Mouse (Mus musculus): Measurements from ENCODE around the gene Tnni1. TPM values are rescaled to one million over a fixed set of nuclear protein-coding genes. Genes with fewer than 3 reads are reported as not detected.
A peak's percentile ranks its signal among the peaks of the same experiment; 100 is the strongest.

Gene Tnni1
- polyA plus RNA-seq, 1 experiment from 2014 or later = 8.3 TPM

DNA sequence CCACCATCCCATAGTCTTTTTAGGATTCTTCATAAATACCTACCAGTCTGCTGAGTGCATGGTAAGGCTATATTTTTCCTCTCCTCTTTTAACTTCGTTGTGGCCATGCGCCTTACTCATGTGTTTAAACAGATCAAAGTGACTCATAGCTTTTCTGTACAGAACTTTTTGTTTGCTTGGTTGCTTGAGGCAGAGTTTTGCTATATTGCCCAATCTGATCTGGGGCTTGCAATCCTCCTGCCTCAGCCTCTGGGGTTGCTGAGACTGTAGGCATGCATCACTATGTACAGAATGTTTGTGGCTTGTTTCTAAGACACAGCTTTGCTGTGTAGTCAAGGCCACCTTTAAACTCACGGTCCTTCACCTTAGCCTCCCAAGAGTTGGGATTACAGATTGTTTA lies 23.3 kb upstream of the Tnni1 start:
- no peaks in the 10 kb centered on the region for H3K9me3 ChIP-seq
- H3K36me3 ChIP-seq = peaks cover 5% of the 10 kb centered on the region; the same call in 1 of the 2 replicates
- H3K27me3 ChIP-seq (replicated peaks) = no peaks in the 10 kb centered on the region
- 78% methylated on average over 3 of the region's 3 CpGs for WGBS
- H3K27ac ChIP-seq = no peak overlapping the region
- H3K9ac ChIP-seq = no peak overlapping the region
- H3K4me3 ChIP-seq (replicated peaks) = no peak overlapping the region
- no peaks in the 10 kb centered on the region for H3K4me1 ChIP-seq (replicated peaks)
- no peak for ATAC-seq
- no peak overlapping the region for H3K4me2 ChIP-seq (replicated peaks)

DNA sequence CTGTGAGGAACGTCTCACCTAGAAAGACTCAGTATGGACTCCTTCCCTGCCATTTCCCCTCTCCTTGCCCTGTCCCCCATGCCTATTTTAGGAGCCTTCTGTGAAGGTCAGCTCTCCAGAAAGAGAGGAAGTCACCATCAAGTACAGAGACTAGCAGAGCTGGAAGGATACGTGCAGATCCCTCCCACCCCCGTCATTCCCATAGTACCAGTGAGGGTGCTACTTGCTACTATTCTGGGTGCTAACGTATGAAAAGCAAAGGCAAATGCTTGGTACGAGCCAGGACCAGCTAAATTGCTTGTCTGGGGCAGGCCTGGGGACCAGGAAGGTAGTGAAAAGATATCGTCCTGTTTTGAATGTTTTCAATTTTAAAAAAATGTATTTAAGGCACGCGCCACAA lies 21.9 kb upstream of the Tnni1 start:
- Histone ChIP-seq H3K36me3 (no peaks in the 10 kb centered on the region), H3K9me3 (no peaks in the 10 kb centered on the region), H3K27ac (no peak overlapping the region), H3K4me1 (replicated peaks) (no peaks in the 10 kb centered on the region), H3K4me3 (replicated peaks) (no peak overlapping the region), H3K4me2 (replicated peaks) (no peak overlapping the region), H3K9ac (no peak overlapping the region), H3K27me3 (replicated peaks) (no peaks in the 10 kb centered on the region)
- WGBS = 74% methylated on average over 8 of the region's 8 CpGs
- no peak for ATAC-seq

DNA sequence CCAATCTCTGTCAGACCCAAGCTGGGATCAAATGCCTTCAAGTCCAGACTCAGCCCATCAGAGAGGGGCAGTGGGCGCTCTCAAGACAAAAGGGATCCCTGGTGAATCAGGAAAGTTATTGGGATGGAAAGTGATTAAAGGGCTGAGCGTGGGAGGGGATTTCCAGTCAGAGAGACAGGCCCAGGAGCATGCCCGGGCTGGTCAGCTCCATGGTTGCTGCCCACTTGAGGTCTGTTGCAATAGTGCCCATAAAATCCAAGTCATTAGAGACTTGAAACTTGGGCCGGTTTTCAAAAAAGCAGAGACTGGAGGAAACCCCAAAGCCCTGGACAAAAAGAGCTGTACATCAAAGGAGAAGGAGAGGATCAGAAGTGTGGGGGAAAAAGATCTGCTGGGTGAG lies 19.5 kb upstream of the Tnni1 start:
- Histone ChIP-seq H3K4me2 (replicated peaks) (no peak overlapping the region), H3K4me3 (replicated peaks) (no peak overlapping the region), H3K36me3 (no peaks in the 10 kb centered on the region), H3K27ac (no peak overlapping the region), H3K9me3 (no peaks in the 10 kb centered on the region), H3K27me3 (replicated peaks) (no peaks in the 10 kb centered on the region), H3K9ac (no peak overlapping the region), H3K4me1 (replicated peaks) (no peaks in the 10 kb centered on the region)
- ATAC-seq = no peak
- WGBS = 77% methylated on average over 4 of the region's 4 CpGs

DNA sequence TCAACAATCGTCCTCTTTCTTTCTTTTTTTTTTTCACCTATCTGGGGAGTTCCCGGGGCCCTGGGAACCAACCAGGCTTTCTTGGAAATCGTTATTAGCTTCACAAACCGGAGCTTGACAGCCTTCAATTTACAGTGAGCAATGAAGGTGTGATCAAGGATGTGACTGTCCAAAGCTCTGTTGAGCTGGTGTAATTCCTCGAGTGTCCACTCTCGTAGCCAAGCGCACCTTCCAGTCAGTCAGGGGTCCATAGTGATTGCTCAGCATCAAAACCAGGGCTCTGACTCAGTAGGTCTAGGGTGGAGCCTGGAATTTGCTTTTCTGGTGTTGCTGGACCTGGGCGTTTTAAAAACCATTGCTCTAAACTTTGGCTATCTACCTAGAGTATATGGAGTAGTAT lies 19.0 kb upstream of the Tnni1 start:
- no peak overlapping the region for H3K4me3 ChIP-seq (replicated peaks)
- 64% methylated on average over 8 of the region's 8 CpGs for WGBS
- ATAC-seq = no peak
- H3K27ac ChIP-seq = no peak overlapping the region
- H3K27me3 ChIP-seq (replicated peaks) = no peaks in the 10 kb centered on the region
- peaks cover 1% of the 10 kb centered on the region for H3K4me1 ChIP-seq (replicated peaks)
- no peaks in the 10 kb centered on the region for H3K9me3 ChIP-seq
- no peak overlapping the region for H3K9ac ChIP-seq
- no peak overlapping the region for H3K4me2 ChIP-seq (replicated peaks)
- H3K36me3 ChIP-seq = no peaks in the 10 kb centered on the region

DNA sequence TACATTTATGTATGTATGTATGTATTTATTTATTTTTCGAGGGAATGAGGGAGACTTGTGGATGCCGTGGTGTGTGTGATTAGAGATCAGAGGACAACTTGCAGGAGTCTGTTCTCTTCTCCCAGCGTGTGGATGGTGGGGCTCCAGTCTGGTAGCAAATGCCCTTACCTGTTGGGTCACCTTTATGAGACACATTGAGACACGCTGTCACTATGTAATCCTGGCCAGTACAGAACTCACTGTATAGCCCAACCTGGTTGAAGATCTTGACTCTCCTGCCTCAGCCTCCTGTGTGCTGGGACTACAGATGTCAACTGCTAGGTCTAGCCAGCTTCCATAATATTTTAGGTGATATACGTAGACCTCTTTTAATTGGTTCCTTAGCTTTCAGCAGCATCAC lies 17.5 kb upstream of the Tnni1 start:
- Histone ChIP-seq H3K4me1 (replicated peaks) (peaks cover 9% of the 10 kb centered on the region), H3K27ac (no peak overlapping the region), H3K4me2 (replicated peaks) (no peak overlapping the region), H3K9ac (no peak overlapping the region), H3K4me3 (replicated peaks) (no peak overlapping the region), H3K9me3 (no peaks in the 10 kb centered on the region), H3K36me3 (no peaks in the 10 kb centered on the region), H3K27me3 (replicated peaks) (no peaks in the 10 kb centered on the region)
- 82% methylated on average over 5 of the region's 5 CpGs for WGBS
- ATAC-seq = no peak

DNA sequence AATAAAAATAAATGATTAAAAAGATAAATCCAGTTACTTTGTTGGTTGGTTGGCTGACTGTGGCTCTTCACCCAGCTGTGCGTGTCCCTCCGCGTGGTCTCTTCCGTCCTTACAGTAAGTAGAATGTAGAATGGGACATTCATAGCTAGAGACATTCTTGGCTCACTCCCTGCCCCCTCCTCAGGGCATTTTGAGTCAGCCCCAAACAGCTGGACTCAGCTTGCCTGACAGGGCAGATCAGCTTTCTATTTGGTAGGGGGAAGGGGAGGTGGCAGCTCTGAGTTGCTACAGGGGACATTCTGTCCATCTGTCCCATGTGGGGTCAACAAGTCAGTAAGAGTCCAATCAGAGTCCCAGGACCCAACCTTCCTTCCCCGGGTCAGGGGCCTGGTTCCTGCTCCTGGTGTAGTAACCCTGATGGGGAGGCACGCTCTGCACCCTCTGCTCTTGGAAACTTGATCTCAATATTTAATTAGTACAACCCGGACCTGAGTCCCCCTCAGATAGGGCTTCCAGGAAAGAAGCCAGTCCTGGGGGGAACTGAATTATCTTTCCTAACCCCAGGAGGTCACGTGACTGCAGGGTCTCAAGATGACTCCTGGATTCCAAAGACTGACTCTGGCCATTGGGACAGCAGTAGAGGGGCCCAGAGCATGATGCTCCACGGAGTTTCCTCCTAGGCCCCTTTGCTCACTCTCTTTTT lies 15.6 kb upstream of the Tnni1 start:
- Histone ChIP-seq H3K36me3 (0 out of 2 replicates have a peak, but pooled peaks cover 2% of the 10 kb centered on the region), H3K4me1 (replicated peaks) (peaks cover 22% of the 10 kb centered on the region), H3K27me3 (replicated peaks) (no peaks in the 10 kb centered on the region), H3K4me2 (replicated peaks) (no peak overlapping the region), H3K4me3 (replicated peaks) (no peak overlapping the region), H3K9me3 (no peaks in the 10 kb centered on the region), H3K9ac (no peak overlapping the region), H3K27ac (peak overlapping the region; percentile 23; the same call in 1 of the 2 replicates)
- no peak for ATAC-seq
- 59% methylated on average over 9 of the region's 9 CpGs for WGBS

DNA sequence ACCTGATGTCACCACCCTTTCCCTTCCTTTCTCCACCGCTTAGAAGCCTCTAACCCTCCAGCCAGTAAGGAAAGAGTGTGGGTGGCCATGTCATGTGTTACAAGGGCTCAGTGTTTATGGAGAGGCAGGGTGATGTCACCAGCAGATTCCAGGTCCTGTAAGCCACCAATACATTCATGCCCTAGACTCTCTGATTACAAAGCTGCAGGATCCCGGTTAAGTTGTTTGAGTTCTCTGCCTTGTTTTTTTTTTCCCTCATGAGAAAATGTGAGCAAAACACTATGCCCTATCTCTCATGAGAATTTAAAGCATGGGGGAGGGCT lies 15.1 kb upstream of the Tnni1 start:
- Histone ChIP-seq H3K4me1 (replicated peaks) (peaks cover 24% of the 10 kb centered on the region), H3K27me3 (replicated peaks) (no peaks in the 10 kb centered on the region), H3K9ac (no peak overlapping the region), H3K9me3 (no peaks in the 10 kb centered on the region), H3K4me3 (replicated peaks) (no peak overlapping the region), H3K27ac (peak overlapping the region; percentile 13; the same call in 1 of the 2 replicates), H3K36me3 (peaks cover 7% of the 10 kb centered on the region; the same call in 1 of the 2 replicates), H3K4me2 (replicated peaks) (no peak overlapping the region)
- WGBS = 42% methylated on average over 2 of the region's 2 CpGs
- no peak for ATAC-seq

DNA sequence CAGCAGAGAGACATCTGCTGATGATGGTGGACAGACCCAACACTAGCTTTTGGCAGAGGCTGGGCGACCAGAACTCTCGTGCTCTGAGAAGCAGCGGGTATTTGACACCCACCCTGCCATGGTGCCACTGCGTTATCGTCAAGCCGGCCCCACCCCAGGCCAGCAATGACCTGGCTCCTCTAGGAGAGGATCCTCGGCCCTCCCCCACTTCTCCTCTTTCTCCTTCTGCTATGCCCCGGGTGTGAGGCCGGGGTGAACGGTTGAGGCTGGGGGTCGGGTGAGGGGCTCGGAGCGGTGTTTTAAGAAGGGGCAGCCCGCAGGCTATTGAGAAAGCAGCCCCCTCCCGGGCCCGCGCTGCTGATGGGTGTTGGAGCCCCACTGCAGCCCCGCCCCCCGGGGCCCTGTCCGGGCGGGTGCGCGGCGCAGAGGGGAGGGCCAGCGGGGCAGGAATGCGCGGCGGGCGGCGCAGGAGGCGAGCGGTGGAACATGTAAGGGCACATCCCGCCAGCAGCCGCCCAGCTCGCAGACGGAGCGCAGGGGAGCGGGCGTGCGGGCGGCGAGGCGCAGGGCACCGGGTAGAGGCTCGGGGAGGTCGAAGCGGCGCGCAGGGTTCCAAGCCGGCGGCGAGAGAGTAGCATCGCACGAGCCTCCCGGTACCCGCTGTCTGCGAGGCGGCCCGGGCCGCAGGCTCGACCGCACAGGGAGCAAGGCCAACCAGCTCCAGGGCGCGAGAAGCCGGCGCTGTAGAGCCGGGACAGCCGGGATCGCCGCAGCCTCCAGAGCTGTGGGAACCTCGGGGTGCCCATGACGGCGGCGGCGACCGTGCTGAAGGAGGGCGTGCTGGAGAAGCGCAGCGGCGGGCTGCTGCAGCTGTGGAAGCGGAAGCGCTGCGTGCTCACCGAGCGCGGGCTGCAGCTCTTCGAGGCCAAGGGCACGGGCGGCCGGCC lies 13.3 kb upstream of the Tnni1 start, which contains the start of gene Phlda3:
TSS of gene Phlda3 (plus strand) at position 475 of the 947 bp plus-strand sequence.
- H3K27me3 ChIP-seq (replicated peaks) = no peaks in the 10 kb centered on the region
- under 1% methylated on average over 88 of the region's 90 CpGs for WGBS

DNA sequence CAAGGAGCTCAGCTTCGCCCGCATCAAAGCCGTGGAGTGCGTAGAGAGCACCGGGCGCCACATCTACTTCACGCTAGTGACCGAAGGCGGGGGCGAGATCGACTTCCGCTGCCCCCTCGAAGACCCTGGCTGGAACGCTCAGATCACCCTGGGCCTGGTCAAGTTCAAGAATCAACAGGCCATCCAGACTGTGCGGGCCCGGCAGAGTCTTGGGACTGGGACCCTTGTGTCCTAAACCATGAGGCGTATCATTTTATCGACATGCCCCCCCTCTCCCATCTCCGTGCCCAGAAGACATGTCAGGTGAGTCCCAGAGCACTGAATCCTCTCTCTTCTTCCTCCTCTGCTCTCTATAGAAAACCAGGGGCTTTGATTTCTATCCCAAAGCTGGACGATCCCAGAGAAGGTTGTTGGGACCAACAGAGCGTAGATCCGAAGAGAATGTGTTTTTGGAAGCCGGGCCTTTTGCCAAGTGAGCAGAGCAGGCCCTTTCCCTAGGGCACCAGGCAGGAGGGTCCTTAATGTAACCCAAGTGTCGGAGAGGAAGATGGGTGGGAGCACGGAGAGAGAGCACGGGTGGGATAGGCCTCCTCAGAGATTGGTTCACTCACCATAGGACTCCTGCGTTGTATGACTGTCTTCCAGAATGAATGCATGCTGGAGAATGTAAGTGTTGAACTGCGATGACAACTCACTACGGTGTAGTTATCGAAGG lies 12.5 kb upstream of the Tnni1 start:
- H3K9ac ChIP-seq = peak overlapping the region; percentile 82
- ATAC-seq = no peak
- no peaks in the 10 kb centered on the region for H3K9me3 ChIP-seq
- 15% methylated on average over 30 of the region's 30 CpGs for WGBS
- peak overlapping the region; percentile 72 for H3K4me3 ChIP-seq (replicated peaks)
- H3K4me2 ChIP-seq (replicated peaks) = peak overlapping the region; percentile 97
- H3K27me3 ChIP-seq (replicated peaks) = no peaks in the 10 kb centered on the region
- H3K36me3 ChIP-seq = peaks cover 11% of the 10 kb centered on the region; the same call in 1 of the 2 replicates
- H3K4me1 ChIP-seq (replicated peaks) = peaks cover 31% of the 10 kb centered on the region
- peak overlapping the region; percentile 90 for H3K27ac ChIP-seq

More for the DNA sequence above, 13.3 kb upstream of the Tnni1 start, which contains the start of gene Phlda3:
- H3K27ac ChIP-seq = peak within 1 kb of the TSS; percentile 90
- ATAC-seq = peak; percentile 94
- H3K9me3 ChIP-seq = no peaks in the 10 kb centered on the region
- peak within 1 kb of the TSS; percentile 82 for H3K9ac ChIP-seq
- H3K4me2 ChIP-seq (replicated peaks) = peak within 1 kb of the TSS; percentile 97
- peaks cover 27% of the 10 kb centered on the region for H3K4me1 ChIP-seq (replicated peaks)
- peak within 1 kb of the TSS; percentile 72 for H3K4me3 ChIP-seq (replicated peaks)
- H3K36me3 ChIP-seq = peaks cover 11% of the 10 kb centered on the region; the same call in 1 of the 2 replicates

DNA sequence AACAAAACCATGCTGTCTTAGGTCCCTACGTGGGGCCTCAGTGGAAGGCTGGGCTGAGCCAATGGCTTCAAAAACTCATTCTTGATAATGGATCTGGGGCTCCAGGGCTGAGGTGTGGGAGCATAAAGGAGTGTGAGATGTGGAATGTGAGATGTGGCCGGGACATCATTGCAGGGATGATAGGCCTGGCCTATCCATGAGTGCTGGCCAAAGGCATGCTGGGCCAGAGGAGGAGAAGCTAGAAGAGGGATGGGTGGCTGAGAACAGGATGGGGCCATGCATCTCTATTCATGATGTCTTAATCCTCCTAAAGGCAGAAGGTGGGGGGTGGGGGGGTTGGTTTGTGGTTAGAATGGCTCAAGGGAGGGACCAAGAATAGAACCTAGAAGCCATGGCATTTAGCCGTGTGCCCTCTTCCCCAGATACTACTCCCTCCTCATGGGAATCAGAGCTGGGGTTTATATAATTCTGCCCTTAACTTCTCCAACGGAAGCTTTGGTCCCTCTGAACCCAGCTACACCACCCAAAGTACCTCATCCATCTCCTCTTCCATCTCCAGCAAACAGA lies 11.8 kb upstream of the Tnni1 start:
- Histone ChIP-seq H3K9ac (peak overlapping the region; percentile 82; the same call in 1 of the 2 replicates), H3K27me3 (replicated peaks) (no peaks in the 10 kb centered on the region), H3K36me3 (peaks cover 11% of the 10 kb centered on the region; the same call in 1 of the 2 replicates), H3K4me2 (replicated peaks) (peak overlapping the region; percentile 97), H3K4me1 (replicated peaks) (peaks cover 31% of the 10 kb centered on the region), H3K4me3 (replicated peaks) (peak overlapping the region; percentile 72), H3K27ac (0 out of 2 replicates have a peak overlapping the region, but pooled peaks have one; percentile 90), H3K9me3 (no peaks in the 10 kb centered on the region)
- WGBS = 63% methylated on average over 4 of the region's 4 CpGs
- no peak for ATAC-seq

DNA sequence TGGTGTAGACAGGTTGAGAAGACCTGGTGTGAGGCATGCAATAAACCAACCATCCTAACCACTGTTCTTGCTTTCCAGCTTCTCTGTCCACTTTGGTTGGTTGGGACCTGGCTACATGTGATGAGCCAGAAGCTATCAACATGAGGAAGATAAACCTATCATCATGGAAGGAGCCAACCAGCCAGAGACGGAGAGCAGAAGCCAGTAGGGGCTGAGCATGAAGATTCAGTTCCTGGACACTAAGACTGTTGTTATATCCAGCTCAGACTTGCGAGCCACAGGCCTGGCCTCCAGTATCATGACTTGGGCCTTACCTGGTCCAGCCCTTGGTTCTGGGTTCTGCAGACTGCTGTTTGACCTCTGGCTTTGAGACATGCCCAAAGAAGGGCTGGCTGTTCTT lies 10.8 kb upstream of the Tnni1 start:
- WGBS = 89% methylated on average over 2 of the region's 2 CpGs
- Histone ChIP-seq H3K4me3 (replicated peaks) (no peak overlapping the region), H3K4me1 (replicated peaks) (peaks cover 31% of the 10 kb centered on the region), H3K27me3 (replicated peaks) (no peaks in the 10 kb centered on the region), H3K36me3 (peaks cover 11% of the 10 kb centered on the region; the same call in 1 of the 2 replicates), H3K9me3 (no peaks in the 10 kb centered on the region), H3K27ac (no peak overlapping the region), H3K9ac (no peak overlapping the region), H3K4me2 (replicated peaks) (no peak overlapping the region)
- no peak for ATAC-seq
